Mouse (Mus musculus): Measurements from ENCODE around the gene Gtpbp1. TPM values are rescaled to one million over a fixed set of nuclear protein-coding genes. Genes with fewer than 3 reads are reported as not detected.

Gtpbp1 gene
- total RNA-seq, 2 experiments from 2014 or later = 17.7 to 18.0 TPM

GRCm38 (mm10) chr15:79768302-79768701 lies 77.7 kb downstream of the Gtpbp1 start:
- DNase-seq = no peak
- intact Hi-C loops (cut with DNase I; ENCODE audit: low total_unique reads) = no loop called here

- no peak for DNase-seq
- intact Hi-C loops (cut with DNase I; ENCODE audit: low total_unique reads) = no loop called here
These were observed 80.1 kb downstream of the Gtpbp1 start for GRCm38 (mm10) chr15:79770629-79771240.

Other genes starting within 250 kb of the Gtpbp1 start
- 10 to 100 TPM; 46.6 to 46.7 TPM for gene Csnk1e, start 235.3 kb upstream of the Gtpbp1 start, total RNA-seq (2021)
- gene Kcnj4, start 185.6 kb upstream of the Gtpbp1 start, total RNA-seq (2021) = under 1 TPM in 1 of 2 experiments, not detected in 1; 0.08 TPM
- 10 to 100 TPM; 14.1 to 22.6 TPM for gene Kdelr3, start 174.4 kb upstream of the Gtpbp1 start, total RNA-seq (2021)
- 10 to 100 TPM; 75.8 to 77.4 TPM for gene Ddx17, start 144.1 kb upstream of the Gtpbp1 start, total RNA-seq (2021)
- gene Dmc1, start 85.7 kb upstream of the Gtpbp1 start, total RNA-seq (2021) = under 1 TPM in 1 of 2 experiments, not detected in 1; 0.20 TPM
- gene Fam227a, start 31.9 kb upstream of the Gtpbp1 start, total RNA-seq (2021) = 1 to 10 TPM in 1 of 2 experiments, under 1 TPM in 1; 0.53 to 1.4 TPM
- gene Cby1, start 31.6 kb upstream of the Gtpbp1 start, total RNA-seq (2021) = 10 to 100 TPM; 17.2 to 18.0 TPM
- 10 to 100 TPM; 78.3 to 80.4 TPM for gene Tomm22, start 20.0 kb upstream of the Gtpbp1 start, total RNA-seq (2021)
- gene Josd1, start 2.9 kb upstream of the Gtpbp1 start, total RNA-seq (2021) = 10 to 100 TPM in 1 of 2 experiments, 1 to 10 TPM in 1; 9.8 to 11.1 TPM
- 10 to 100 TPM; 62.3 to 81.4 TPM for gene Sun2, start 51.7 kb downstream of the Gtpbp1 start, total RNA-seq (2021)
- 1 to 10 TPM; 7.4 to 7.6 TPM for gene Dnal4, start 87.0 kb downstream of the Gtpbp1 start, total RNA-seq (2021)
- gene Nptxr, start 113.9 kb downstream of the Gtpbp1 start, total RNA-seq (2021) = 1 to 10 TPM; 1.9 to 2.6 TPM
- under 1 TPM; 0.47 to 0.55 TPM for gene Npcd, start 143.4 kb downstream of the Gtpbp1 start, total RNA-seq (2021)
- gene Cbx6, start 143.8 kb downstream of the Gtpbp1 start, total RNA-seq (2021) = 10 to 100 TPM; 21.2 to 23.5 TPM
- gene Apobec3, start 200.8 kb downstream of the Gtpbp1 start, total RNA-seq (2021) = 1 to 10 TPM; 4.7 to 7.9 TPM